Mouse (Mus musculus) bone marrow macrophage, adult 2 months (primary cell): ENCODE data around the gene Ankrd6. TPM values are rescaled to one million over a fixed set of nuclear protein-coding genes. Genes with fewer than 3 reads are reported as not detected.

Source experiments
- H3K27ac ChIP-seq: 2 replicates; pipeline ENCODE4 v1.5.1; 2012; ENCODE audit warnings: low read depth, low read length; ENCODE audit not compliant: insufficient read depth
- H3K4me1 ChIP-seq: 2 replicates; pipeline ENCODE4 v1.6.1; 2012; ENCODE audit warnings: low read length; ENCODE audit not compliant: control insufficient read depth, insufficient read depth
- H3K4me3 ChIP-seq: 2 replicates; pipeline ENCODE4 v1.5.1; 2012; ENCODE audit warnings: mild to moderate bottlenecking, low read length, moderate library complexity; ENCODE audit not compliant: insufficient read depth
- CTCF ChIP-seq: IDR thresholded peaks from 2 replicates; pipeline ENCODE4 v1.5.1; 2012; ENCODE audit warnings: low read depth, mild to moderate bottlenecking, low read length, moderate library complexity
- POLR2A ChIP-seq: IDR thresholded peaks from 2 replicates; pipeline ENCODE4 v1.6.1; 2012; ENCODE audit warnings: mild to moderate bottlenecking, low read depth, low read length, borderline replicate concordance
- polyA plus RNA-seq: library from polyadenylated mRNA; stranded (reverse); fragments of >200 nt; gene quantifications from 2 replicates; pipeline ENCODE4 v1.2.4, GENCODE M21; 2012; ENCODE audit not compliant: missing spikeins, insufficient read depth, insufficient read length

Ankrd6 gene
- polyA plus RNA-seq, 1 experiment, result 0.16 TPM

DNA sequence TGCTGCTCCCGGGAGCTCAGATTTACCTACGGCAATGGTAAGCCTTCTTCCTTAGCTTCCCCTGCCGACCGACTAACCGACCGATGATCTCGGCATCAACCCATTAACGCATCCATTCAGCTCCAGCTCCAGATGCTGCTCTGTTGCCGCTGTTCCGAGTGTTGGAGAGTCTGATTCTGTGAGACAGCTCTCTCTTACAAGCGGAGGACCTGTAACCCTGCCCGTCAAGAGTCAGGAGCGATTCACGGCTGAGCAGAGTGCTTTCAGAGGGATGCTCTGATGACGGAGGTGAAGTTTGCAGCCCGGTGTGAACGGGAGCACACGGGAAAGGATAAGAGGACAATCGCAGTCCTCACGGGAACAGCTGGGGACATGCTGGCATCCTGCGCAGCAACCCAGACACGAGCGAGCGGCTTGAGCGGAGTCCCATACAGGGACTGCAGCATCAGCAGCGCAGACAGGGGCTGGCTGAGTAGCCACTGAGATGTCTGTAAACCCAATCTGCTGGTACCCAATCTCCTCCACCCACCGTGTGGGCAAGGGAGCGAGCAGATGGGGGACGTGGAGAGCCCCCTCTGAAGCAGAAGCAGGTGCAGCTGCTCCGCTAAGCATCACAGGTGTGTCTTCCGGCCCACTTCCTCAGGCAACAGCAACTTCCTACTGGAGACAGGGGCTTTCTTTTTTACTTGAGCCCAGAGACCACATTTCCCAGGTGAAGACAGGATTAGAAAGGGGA, 86.3 kb downstream of the Ankrd6 start:
- TF ChIP-seq POLR2A, result no peak
- TF ChIP-seq CTCF, result no peak
- Histone ChIP-seq H3K4me1 (no peaks in the 10 kb centered on the region), H3K4me3 (no peak overlapping the region), H3K27ac (no peak overlapping the region)

DNA sequence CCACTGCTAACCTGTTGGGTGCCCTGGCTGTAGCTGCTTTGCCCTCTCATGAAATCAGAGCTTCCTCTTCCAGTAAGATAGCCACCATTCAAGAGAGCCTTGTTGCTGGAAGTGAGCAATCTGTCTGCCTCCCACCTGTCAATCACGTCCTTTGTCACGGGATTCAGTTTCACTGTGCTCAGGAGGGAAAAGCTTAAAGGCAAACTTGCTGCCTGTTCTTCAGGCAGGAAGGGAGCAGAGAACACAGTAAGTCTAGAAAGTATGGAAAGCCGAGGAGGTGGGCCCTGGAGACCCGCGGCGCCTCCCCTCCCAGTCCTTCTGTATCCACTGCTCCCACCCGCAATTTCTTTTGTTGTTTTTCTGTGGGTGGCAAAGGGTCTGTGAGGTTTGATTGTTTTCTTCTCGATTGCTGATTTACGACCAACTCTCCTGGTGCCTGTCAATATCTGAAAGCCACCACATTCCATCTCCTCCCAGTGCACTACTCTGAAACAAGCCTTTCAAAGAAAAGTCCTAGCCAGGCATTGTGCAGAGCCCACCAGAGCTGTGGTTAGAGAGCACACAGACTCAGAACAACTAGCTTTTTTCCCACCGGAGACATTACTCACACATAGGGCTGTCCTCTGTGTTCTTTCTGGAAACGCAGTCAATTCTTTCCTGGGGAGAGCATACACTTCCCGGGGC, 87.1 kb downstream of the Ankrd6 start:
- Histone ChIP-seq H3K27ac (no peak overlapping the region), H3K4me1 (no peaks in the 10 kb centered on the region), H3K4me3 (no peak overlapping the region)
- no peak for TF ChIP-seq POLR2A
- TF ChIP-seq CTCF, result no peak

DNA sequence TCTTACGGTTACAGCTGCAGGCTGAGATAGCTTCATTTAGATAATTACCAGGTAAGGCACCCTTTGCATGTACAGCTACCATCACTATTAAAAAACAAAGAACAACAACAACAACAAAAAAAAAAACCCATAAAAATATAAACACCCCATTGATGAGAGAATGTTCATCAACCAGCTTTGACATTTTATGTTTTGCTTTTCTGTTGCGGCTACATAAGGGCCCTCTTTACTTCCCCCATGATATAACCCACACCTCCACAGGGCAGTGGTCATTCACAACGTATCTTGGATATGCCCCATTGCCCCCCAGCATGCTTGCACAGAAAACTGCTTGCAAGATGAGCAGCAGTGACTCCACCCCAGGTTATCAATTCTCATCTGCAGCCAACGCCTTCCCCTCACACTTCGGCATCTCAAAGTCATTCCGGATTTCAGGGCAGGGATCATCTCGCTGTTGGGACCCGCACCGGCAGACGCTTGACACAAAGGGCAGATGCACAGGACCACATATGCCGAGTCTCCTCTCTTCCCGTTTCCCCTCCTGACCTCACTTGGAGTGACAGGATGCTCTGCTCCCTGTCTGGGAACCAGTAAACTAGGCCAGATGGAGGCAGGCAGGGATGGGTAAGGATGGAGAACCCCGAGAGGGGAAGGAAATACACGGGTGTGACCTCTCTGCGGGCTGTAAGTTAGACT, 87.7 kb downstream of the Ankrd6 start:
- Histone ChIP-seq H3K27ac (no peak overlapping the region), H3K4me1 (no peaks in the 10 kb centered on the region), H3K4me3 (no peak overlapping the region)
- TF ChIP-seq CTCF (no peak), POLR2A (no peak)

DNA sequence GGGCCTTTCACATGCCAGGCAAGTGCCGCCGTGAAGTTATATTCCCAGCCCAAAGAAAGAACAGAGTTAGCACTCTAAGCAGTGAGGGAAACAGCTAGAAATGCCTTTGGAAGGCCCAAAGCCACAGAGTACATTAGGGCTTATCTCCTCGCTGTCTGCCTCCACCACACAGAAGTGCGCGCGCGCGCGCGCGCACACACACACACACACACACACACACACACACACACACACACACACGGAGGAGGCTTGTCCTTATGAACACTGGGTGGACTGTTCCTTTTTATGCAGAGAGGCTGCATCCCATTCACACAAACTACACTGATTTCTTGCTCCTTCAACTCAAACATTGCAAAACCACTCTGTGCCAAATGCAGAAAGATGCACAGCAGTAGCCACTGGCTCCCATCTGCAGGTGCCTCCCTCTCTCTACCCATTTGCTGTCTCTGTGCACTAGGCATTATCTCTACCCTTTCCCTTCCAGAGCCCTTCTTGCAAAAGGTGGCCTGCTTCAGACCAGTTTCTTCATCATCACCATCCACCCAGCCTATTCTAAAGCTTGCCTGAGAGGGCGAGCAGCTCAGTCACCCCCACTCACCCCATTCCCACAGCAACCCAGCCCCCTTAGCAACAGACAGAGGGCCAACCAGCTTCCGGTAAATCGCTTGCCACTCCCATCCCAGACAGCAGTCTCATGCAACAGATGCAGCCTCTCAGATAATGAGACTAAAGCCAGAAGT, 88.5 kb downstream of the Ankrd6 start:
- no peaks in the 10 kb centered on the region for H3K4me1 ChIP-seq
- H3K4me3 ChIP-seq, result no peak overlapping the region
- H3K27ac ChIP-seq, result no peak overlapping the region
- no peak for TF ChIP-seq CTCF
- no peak for TF ChIP-seq POLR2A

DNA sequence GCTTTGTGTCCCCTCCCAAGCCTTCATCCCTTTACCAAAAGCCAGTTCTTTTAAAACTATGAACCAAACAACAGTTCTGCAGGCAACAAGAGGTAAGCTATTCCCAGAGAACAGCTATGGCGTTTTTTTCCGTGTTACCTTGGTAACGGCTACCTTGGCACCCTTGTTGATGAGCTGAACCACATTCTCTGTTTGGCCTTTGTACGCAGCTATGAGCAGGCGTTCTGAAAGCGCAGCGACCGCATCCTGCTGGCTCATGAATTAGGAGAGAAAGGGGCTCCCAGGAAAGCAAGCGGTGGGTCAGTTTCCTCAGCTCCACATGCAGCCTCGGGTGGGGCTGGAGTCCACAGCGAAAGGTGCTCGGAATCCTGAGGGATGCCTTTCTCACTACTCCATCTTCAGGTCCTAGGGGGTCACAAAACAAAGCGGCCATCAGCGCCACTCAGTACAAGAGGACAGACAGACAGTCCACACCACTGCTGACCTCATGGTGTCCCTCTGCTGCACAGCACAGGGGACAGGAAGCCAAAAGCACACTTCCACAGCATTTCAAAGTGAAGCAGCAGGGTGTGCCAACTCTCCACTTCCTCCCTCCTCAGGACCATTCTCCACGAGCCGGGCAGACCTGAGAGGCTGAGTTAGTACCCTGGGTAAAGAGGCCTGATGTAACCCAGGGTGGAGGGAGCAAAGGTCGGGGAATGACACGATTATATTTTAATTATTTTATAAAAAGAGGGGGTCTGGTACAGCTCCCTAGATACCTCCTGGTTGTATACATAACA, 90.3 kb downstream of the Ankrd6 start:
- Histone ChIP-seq H3K27ac (no peak overlapping the region), H3K4me1 (no peaks in the 10 kb centered on the region), H3K4me3 (no peak overlapping the region)
- no peak for TF ChIP-seq CTCF

DNA sequence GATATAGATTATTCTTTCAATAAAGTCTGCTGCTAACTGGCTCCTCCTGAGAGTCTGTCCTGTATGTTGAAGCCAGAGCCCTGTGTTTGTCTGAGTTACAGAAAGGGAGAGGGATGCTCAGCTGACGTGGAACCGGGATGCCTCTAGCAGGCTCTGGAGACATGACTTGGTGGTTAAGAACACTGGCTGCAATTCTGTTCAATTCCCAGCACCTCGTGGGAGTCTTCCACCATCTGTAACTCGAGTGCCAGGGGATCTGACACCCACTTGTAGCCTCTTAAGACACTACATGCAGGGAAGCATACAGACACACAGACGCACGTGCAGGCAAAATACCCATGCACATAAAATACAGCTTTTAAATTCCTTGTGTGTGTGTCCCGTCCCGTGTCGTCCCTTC, 95.1 kb downstream of the Ankrd6 start:
- Histone ChIP-seq H3K4me1 (no peaks in the 10 kb centered on the region), H3K4me3 (no peak overlapping the region), H3K27ac (no peak overlapping the region)
- no peak for TF ChIP-seq POLR2A
- no peak for TF ChIP-seq CTCF

DNA sequence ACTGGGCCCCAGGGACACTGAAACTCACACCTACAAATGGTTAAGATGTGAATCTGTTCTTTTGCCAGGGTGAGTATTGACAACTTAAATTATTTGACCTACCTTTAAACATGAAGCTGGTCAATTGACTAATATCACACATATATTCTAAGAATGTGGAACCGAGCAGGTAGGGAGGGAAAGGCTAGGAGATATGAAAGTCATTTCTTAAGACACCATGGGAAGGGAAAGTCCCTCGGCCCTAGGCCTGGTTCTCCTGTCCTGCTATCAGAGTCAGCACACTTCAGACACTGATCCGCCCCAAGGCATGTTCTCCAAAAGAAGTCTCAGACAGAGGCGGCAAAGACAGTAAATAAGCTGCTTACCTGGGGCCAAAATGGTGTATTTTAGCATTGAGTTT, 95.7 kb downstream of the Ankrd6 start:
- no peak overlapping the region for H3K27ac ChIP-seq
- H3K4me1 ChIP-seq, result no peaks in the 10 kb centered on the region
- H3K4me3 ChIP-seq, result no peak overlapping the region
- no peak for TF ChIP-seq CTCF
- TF ChIP-seq POLR2A, result no peak

DNA sequence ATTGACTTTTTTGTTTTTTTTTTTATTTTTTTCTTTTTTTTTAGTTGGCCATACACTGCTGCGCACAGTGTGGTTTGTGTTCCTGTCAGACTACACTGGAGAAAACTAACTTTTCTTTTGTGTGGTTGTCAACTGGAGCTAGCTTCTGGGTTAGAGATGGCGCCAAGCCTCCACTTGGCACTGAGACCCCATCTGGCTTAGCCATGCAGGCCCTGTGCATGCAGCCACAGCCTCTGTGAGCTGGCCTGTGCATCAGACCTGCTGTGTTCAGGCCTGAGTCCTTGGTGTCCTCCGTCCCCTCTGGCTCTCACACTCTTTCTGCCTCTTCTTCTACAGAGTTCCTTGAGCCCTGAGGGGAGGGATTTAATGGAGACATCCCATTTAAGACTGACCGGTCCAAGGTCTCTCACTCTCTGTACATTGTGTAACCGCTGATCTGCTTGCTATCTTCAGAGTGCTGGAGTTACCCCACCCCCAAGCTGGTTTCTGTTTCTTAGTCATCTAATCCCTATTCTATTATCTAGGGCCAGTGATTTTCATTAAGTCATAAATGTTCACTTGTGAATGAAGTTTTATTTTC, 96.9 kb downstream of the Ankrd6 start:
- no peak overlapping the region for H3K27ac ChIP-seq
- no peak for TF ChIP-seq CTCF
- no peak for TF ChIP-seq POLR2A
- no peak overlapping the region for H3K4me3 ChIP-seq
- no peaks in the 10 kb centered on the region for H3K4me1 ChIP-seq

DNA sequence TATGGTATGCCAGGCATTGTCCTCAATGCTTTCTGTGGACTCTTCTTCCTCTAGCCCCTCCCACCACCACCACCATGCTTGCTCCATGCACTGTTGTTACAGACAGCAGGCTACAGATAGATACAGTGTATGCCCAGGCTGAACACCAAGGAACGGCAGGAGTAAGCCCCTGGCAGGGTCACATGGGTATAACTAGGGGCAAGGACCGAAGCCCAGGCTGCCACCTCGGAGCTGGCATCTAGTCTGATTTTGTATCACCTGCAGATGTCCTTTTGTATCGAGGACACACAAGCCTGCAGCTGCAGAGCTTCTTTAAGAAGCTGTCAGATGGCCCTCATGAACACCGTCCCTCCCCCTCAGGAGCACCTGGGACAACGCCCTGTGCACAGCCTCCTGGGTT, 97.8 kb downstream of the Ankrd6 start:
- TF ChIP-seq POLR2A (no peak), CTCF (no peak)
- Histone ChIP-seq H3K27ac (no peak overlapping the region), H3K4me1 (no peaks in the 10 kb centered on the region), H3K4me3 (no peak overlapping the region)
